Mouse (Mus musculus) urinary bladder, adult 18-20 months (tissue): Measurements from ENCODE around the gene Il5.
A peak's percentile ranks its signal among the peaks of the same experiment; 100 is the strongest.

ENCODE experiments used
- DNase-seq, 2 experiments: peaks; one replicate each; pipeline ENCODE4 v3.0.0; 2022; ENCODE audit warnings: low spot score in 2 of 2, mixed read lengths in 2 of 2

The Il5 gene

DNA sequence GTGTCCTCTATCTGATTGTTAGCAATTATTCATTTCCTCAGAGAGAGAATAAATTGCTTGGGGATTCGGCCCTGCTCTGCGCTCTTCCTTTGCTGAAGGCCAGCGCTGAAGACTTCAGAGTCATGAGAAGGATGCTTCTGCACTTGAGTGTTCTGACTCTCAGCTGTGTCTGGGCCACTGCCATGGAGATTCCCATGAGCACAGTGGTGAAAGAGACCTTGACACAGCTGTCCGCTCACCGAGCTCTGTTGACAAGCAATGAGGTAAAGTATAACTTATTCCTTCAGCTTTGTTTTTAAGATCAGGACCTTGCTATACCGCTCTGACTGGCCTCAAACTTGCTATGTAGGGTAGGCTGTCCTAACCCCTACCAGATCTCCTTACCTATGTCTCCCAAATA lies at the start of gene Il5:
Gene Il5, plus strand, starts transcription at position 80 of the 400 bp plus-strand sequence.
- DNase-seq: no peak

DNA sequence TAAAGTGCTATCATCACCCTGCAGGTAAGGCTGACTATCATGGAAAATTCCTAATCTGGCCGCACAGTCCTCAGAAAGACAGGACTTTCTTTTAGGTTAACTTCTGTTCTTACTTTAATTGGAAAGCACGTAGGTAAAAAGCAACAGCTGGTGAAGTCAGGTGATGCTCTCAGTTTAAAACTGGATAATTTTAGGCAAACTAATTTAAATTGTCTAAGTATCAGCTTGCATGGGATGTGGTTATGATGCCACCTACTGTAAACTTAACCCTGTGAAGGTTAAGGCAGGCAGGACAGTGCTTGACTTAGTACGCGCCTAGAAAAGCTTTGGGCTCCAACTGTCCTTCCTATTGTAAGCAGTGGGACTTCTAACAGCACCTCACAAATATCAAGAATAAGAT lies 49.2 kb upstream of the Il5 start:
- no peak for DNase-seq

DNA sequence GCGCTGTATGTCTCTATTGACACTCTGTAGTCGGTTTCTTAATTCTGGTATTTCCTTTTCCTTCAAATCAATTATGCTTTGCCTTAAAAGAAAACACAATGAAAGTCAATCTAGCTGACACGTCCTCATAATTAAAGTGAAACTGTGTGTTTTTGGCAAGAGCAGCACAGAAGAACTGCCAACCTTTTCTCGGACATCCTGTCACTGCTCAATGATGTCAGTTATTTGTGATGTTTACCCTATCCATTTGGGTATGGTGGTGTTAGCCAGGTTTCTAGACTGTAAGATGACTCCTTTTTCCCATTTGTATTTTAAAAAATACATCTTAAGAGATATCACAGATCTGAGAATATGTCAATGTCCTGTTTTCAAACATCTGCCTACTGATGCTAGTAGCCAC lies 40.5 kb upstream of the Il5 start:
- no peak for DNase-seq

DNA sequence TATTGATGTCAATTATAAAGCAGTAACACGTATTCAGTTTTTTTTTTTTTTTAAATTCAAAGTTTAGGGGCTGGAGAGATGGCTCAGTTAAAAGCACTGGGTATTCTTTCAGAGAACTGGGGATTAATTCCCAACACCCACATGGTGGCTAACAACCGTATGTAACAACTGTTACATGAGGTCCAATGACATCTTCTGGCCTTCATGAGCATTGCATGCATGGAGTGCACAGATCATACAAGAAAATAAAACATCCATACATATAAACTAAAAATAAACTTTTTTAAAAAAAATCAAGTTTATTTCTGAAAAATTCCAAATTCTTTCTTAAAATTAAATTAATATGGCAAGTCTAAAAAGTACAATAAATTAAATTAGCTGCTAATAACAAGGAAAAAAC lies 38.9 kb upstream of the Il5 start:
- no peak for DNase-seq

DNA sequence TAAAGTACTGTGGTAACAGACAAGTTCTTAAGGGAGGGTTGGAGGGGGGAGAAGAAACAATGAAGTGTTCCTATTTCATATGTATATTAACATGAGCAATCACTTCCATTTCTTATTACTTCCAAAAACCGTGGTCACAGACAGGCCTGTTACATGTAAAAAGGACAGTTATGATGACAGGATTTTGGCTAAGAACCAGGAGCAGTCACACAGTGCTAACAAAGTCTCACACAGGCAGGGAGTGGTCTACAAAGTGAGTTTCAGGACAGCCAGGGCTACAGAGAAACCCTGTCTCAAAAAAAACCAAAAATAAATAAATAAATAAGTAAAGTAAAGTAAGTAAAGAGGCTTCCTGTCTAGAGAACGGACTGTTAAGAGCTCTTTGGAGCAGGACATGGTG lies 38.4 kb upstream of the Il5 start:
- no peak for DNase-seq

DNA sequence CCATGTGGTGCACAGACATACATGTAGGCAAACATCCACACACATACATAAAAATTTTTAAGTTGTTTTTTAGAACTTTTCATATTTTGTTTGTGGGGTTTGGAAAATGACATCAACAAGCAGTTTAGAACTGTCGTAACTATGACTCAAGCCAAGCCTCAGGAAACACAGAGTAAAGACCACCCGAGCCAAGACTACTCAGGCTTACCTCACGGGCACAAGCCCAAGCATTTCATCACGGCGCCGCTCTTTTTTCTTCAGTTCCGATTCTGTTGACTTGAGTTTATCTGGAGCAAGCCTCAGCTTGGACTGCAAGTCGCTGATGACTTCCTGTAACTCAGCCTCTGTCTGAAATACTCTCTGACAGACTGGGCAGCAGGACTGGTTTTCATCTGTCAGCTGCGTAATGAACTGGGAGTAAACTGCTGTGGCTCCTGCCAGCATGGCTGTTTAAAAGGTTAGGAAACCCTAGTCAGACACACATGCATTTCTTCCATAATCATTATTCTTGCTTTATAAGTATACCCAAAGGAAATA lies 37.5 kb upstream of the Il5 start:
- DNase-seq: peak in 1 of 2 experiments; percentile 38

DNA sequence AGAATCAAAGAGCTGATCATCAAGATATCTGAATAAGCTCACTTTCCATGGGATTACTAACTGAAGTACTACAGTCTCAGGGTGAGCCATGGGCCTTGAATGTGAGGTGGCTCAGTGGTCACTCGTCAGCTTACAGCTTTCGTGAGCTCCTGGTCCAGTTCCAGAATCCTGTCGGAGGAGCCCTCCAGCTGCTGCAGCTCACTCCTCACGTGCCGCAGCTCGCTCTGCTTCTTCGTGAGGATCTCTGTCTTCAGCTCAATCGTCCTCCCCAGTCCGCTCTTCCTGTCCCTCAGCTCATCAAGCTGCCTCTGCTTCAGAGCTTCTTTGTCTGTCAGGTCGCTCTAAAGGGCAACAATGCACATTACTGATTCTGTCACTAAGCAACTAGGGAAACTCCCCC lies 28.6 kb upstream of the Il5 start:
- DNase-seq: no peak

DNA sequence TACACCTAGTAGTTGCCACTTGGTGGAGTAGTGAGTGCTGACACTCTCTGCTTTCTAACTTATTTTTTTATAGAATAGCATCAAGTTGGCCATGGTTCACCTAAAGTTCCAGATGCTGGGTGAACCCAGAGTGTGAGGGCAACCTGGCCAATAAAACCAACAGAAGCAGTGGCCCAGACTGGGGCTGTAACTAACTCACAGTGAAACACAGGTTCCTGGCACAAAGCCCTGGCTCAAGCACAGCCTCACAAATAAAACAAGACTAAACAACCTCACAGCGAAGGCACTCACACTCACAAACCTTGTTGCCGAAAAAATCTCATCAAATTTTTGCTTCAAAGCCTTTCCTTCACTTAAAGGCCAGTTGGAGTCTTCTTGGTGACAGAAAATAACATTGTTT lies 22.1 kb upstream of the Il5 start:
- DNase-seq: no peak

DNA sequence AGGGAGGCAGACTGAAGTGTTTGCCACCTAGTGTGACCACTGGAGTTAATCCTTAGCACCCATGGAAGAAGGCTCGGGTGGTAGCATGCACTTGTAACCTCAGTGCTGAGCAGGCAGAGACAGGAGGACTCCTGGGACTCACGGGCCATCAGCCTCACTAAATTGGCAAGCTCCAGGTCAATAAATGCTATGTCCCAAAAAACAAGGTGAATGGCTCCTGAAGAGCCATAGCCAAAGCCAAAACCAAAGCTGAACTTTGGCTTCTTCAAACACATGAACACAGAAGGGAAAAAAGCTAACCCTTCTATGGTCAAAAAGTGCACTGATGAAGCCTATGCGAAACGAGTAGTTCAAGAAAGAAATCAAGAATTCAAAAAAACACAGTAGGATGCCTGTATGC lies 21.2 kb upstream of the Il5 start:
- DNase-seq: no peak

DNA sequence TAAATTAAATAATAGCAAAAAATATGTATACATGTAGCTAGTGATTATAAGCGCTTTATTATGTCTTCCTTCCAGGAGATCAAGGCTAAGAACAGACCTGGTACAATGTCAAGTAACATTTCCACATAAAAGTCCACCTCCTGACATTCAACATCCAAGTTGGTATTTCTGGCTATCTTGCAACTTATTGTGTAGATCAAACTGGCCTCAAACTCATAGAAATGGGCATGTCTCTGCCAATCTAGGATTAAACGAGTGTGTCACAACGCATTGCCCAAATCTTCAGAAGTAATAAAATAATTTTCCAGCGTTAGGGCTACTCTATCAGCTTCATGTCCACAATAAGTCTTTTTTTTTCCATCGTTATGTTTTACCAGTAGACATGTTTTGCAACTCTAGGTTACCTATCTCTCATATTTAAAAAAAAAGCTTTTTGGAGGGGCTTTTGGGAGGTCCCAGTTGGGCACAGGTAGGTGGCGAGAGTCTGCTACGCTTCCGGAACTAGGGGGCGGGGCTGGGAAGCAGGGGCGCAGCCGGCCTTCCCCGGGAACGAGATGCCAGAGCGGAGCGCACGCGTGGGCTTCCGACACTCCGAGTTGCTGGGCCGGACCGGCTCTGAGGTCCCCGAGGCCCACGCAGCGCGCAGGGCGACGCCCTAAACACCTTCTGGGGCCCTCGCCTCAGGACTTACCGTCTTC lies 14.2 kb upstream of the Il5 start:
- no peak for DNase-seq

DNA sequence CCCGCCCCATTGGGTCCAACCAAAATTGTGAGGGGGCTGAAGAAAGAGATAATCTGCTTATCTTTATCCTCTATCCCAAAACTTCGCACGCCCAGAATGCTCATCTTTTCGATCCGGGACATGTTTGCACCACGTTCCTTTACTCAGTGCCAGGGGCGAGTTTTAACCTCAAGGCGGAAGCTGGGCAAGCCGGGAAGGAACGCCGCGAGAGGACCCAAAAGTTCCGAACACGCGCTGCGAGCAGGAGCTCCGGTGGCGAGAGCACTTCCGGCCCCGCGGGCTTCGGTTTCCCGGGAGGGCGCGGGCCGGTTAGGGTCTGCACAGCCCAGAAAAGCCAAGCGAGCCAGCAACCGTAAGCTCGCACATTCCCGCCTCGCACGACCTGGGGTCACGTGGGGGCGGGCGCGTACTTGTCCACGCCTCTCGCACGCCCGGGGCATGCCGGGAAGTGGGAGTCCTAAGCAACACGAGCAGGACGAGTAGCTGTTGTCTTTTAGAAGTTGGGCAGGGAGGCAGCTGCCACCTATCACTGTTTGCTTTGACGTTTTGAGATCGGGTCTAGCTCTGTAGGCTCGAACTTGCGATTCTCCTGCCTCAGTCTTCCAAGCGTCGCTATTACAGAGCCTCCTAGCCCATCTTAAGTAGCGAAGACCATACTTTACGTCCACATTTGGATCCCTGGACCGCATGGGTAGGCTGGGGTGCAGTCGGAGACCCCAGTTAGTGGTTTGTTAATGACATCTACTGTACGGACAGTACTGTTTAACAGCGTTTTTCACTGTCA lies 13.5 kb upstream of the Il5 start, which contains the start of gene Rad50:
Gene Rad50, minus strand, starts transcription at position 386 of the 784 bp plus-strand sequence.
- DNase-seq: peak; percentile 86 to 95

DNA sequence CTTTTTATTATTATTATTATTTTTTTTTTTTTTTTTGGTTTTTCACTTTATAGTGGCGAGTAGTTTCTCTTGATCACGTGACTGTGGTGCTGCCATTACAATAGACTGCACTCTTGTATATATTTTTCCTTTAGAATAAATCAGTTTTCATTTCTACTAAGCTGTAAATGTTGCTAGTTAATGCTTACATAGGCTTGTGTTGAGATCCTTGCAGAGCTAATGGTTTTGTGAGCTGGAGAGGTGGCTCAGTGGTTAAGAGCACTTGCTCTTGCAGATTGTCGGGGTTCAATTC lies 12.9 kb upstream of the Il5 start:
- DNase-seq: no peak

DNA sequence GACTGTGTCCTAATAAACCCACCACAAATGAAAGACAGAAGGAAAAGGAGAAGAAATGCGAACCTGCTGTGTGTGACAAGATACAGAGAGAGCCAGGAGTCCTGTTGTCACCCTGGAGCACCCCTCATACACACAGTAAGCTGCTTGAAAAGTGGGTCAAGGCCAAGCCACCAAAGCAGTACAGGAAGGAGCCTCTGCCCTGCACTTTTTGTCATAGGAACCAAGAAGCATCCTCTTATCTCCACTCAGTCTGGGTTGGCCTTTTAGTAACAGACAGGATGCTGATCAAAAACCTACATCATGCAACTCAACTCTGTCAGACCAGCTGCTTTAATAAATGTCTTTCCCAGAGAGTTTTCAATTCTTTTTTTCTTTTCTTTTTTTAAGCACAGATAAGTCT lies 893 bp upstream of the Il5 start:
- no peak for DNase-seq

DNA sequence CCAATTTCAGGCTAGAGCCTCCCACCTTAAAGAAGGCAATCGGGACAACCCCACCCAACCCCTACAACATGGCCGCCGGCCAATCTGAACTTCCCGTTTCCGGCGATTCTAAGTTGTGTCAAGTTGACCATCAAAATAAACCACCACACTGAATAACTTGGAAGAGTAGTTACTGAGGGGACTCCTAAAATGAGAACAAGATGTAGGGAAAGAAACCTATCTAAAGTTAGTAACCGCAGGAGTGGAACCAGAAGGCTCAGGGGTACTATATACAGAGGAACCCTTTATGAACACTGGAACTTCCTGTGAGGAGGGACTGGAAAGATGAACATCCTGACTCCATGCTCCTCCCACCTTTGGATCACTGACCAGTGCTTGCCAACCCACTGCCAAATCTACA lies 10.9 kb downstream of the Il5 start:
- DNase-seq: no peak

DNA sequence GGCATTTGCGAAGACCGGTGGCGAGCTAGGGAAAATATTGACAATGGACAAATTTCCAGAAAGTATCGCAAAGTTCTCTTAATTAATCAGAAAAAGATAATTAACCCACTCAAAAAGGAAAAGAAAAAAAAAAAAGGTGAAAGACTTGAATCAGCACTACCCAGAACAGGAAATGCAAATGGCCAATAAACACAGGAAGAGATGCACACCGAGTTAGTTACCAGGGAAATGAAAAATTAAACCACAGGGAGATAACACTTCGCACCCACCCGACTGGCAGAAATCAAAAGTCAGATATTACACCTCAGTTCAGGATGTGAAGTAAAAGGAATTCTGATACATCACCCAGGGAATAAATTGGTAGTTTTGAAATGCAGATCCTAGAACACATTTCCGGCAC lies 11.7 kb downstream of the Il5 start:
- DNase-seq: no peak

DNA sequence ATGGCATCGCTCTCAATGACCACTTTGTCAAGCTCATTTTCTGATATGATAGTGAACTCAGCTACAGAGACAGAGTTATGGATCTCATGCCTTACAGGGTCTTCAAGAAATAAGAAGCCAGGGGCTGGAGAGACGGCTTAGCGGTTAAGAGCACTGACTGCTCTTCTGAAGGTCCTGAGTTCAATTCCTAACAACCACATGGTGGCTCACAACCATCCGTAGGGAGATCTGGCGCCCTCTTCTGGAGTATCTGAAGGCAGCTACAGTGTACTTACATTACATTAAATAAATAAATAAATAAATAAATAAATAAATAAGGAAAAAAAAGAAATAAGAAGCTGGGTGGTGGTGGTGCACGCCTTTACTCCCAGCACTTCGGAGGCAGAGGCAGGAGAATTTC lies 13.2 kb downstream of the Il5 start:
- no peak for DNase-seq

DNA sequence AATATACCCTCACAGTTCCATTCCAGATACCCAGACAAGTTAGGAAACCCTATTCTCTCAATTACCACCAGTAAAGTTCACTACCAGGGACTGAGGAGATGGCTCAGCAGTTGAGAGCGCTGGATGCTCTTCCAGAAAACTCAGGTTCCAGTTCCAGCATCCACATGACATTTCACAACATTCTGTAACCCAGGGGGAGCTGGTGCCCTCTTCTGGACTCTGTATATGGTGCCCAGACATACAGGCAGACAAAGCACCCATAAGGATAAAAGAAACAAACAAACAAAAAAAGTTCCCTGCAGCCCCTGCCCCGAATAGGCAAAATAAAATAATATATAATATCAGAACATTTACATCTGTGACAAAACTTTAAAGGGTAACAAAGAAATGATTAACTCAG lies 13.8 kb downstream of the Il5 start:
- no peak for DNase-seq

DNA sequence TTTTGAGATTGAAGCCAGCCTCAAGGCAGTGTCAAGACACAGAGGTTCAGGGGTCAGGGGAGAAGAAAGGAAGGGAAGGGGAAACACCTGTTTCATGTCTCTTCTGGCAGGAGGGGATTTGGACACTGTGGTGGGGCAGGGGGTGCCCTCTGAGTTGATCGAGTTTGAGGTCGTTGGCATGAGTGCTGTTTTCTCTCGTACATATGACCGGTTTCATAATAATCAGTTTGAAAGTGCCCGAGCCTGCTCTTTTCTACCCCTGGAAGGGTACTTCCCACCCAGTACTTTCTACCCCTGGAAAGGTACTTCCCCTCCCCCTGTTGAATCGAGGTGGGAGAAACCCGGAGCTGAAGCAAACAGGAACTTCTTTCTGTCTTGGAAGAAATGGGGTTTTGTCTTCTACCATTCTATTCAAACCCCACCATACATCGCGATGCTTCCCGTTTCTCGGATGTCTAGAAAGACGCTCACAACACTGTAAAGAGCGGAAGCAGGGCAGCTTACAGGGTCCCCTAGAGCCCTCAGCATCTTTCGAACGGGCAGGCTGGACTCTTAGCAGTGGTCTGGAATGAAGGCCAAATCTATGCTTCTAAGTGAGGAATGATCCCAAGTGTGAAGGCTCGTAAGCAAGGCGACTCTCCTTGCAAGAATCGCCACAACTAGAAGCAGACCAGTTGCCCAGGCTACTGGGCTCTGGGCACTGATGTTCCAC lies 14.5 kb downstream of the Il5 start:
- no peak for DNase-seq

DNA sequence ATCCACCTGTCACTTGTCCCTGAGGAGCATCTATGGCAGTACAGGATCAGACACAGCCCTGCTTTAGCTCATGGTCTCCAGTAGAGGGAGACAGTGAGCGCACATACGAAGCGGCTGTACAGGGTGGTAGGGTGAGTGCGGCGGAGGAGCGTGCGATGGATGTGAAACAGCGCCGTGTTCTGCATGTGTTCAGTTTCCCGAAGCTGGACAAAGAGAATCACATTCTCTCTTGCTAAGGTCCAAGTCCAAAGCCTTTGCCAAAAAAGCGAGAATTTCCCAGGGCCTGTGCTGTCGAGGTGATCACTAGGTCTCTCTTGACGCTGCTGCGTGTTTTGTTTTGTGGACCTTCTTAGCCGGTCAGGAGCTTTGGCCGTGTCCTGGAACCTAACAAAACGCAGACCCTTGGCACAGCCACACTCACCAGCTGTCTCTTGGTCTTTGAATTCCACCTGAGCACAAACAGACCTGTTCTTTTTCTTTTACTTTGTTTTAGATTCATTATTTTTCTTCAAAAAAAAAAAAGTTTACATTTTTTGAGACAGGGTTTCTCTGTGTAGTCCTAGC lies 15.2 kb downstream of the Il5 start:
- DNase-seq: peak; percentile 25 to 44

DNA sequence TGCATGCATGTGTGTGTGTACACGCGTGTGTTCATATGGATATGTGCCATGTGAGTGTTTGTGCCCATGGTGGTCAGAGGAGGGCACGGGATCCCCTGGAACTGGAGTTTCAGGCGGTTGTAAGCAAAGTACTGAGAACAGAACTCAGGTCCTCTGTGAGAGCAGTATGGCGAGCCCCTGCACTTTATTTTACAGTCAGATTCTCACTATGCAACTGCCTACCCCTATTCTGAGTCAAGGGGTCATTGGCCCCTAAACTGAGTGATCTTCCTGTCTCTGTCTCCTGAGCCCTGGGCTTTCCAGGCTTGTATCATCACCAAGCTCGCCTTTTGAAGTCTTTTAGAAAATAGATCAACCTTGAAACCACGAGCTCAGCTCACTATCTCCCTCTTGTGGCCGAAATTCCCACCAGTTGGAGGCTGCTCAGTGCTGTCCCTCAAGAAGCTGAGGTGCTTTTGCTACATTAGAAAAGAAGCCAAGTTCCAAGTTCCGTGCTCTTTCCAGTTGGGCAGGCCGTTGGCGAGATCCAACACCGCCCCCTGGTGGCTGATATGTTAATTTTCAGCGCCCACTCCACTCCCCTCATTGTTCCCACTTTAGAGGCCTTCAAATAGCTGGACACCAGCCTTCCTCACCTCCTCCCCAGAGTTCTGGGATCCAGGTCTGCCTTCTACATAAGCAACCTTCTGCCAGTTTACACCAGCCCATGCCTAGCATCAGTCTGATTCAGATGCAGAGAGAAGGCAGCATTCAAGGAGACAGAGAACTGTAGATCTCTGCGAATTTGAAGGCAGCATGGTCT lies 16.4 kb downstream of the Il5 start:
- DNase-seq: peak; percentile 49 to 57

DNA sequence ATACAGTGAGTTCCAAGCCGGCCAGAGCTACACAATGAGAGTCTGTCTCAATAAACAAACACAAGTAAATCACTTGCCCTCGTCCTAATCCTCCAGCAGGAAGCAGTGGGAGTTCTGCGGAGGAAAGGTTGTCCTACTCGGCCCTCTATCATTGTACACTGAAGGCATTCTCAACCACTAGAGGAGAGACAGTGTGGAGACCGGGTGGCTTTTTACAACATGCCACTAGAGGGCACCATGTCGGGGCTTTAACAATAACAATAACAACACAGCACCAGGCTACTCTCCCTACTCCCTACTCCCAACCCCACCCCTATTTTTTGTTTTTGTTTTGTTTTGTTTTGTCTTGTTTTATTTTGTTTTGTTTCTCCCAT lies 17.0 kb downstream of the Il5 start:
- peak in 1 of 2 experiments; percentile 40 for DNase-seq

DNA sequence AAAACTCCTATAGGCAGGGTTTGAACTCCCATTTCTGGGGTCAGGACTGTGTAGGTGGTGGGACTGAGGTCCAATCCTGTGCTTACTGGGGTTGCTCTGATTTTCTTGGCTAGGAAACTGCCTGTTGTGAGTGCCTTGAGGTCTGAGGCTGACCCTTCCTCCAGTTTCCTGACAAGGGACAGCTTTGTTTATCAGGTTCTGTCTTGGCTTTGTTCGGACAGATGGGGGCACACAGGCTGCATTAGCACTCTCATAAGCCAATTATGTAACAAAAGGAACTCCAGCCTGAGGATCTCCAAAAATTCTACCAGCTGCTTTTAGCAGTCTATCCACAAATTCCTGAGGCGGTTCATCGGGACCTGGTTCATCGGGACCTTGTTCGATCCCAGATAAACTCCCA lies 21.8 kb downstream of the Il5 start:
- DNase-seq: no peak
